Mouse (Mus musculus) right cerebral cortex, adult 18-20 months (tissue): ENCODE measurements around the gene Gm21312.
"Not testable (repeated sequence)": the region's sequence is repeated elsewhere in the genome, so short reads cannot be mapped to it uniquely, and the experiment has no call there.

Source experiments
- DNase-seq: peaks from one replicate; pipeline ENCODE4 v3.0.0; 2022; ENCODE audit warnings: mixed read lengths

Gene Gm21312

GRCm38 (mm10) chr10:104176724-104177123, at the start of gene Gm21312:
TSS of gene Gm21312 (plus strand) at chr10:104177024.
- not testable (repeated sequence) for DNase-seq

DNA sequence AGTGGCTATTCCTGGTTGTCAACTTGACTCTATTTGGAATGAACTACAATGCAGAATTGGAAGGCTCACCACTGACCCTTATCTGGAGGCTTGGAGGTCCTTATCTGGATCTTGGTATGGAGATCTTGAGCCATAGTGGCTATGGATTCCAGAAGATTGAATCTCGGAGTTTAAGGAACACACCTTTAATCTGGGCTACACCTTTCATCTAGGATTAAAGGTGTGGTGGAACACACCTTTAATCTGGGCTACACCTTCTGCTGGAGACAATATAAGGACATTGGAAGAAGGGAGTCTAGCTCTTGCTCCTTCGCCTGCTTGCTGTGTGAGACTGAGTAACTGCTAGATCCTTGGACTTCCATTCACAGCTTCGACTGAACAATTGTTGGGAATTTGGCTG, 34.1 kb upstream of the Gm21312 start, which contains the start of gene Gm21293:
TSS of gene Gm21293 (plus strand) at position 301 of the 400 bp plus-strand sequence.
- not testable (repeated sequence) for DNase-seq

- DNase-seq: not testable (repeated sequence)
Measured at GRCm38 (mm10) chr10:104151197-104151596, 25.6 kb upstream of the Gm21312 start, which contains the start of gene Gm6763. TSS of gene Gm6763 (plus strand) at chr10:104151497.

GRCm38 (mm10) chr10:104159706-104160105, 17.1 kb upstream of the Gm21312 start, which contains the start of gene Gm8764:
TSS of gene Gm8764 (plus strand) at chr10:104160006.
- not testable (repeated sequence) for DNase-seq

DNA sequence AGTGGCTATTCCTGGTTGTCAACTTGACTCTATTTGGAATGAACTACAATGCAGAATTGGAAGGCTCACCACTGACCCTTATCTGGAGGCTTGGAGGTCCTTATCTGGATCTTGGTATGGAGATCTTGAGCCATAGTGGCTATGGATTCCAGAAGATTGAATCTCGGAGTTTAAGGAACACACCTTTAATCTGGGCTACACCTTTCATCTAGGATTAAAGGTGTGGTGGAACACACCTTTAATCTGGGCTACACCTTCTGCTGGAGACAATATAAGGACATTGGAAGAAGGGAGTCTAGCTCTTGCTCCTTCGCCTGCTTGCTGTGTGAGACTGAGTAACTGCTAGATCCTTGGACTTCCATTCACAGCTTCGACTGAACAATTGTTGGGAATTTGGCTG, 8.6 kb upstream of the Gm21312 start, which contains the start of gene Gm21304:
TSS of gene Gm21304 (plus strand) at position 301 of the 400 bp plus-strand sequence.
- DNase-seq: not testable (repeated sequence)

GRCm38 (mm10) chr10:104185233-104185632, 8.4 kb downstream of the Gm21312 start, which contains the start of gene Gm20765:
TSS of gene Gm20765 (plus strand) at chr10:104185533.
- not testable (repeated sequence) for DNase-seq

DNA sequence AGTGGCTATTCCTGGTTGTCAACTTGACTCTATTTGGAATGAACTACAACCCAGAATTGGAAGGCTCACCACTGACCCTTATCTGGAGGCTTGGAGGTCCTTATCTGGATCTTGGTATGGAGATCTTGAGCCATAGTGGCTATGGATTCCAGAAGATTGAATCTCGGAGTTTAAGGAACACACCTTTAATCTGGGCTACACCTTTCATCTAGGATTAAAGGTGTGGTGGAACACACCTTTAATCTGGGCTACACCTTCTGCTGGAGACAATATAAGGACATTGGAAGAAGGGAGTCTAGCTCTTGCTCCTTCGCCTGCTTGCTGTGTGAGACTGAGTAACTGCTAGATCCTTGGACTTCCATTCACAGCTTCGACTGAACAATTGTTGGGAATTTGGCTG, 16.9 kb downstream of the Gm21312 start, which contains the start of gene Gm4340:
TSS of gene Gm4340 (plus strand) at position 301 of the 400 bp plus-strand sequence.
- DNase-seq: not testable (repeated sequence)

- no peak for DNase-seq
Measured at GRCm38 (mm10) chr10:104209655-104210054, 32.8 kb downstream of the Gm21312 start.

DNA sequence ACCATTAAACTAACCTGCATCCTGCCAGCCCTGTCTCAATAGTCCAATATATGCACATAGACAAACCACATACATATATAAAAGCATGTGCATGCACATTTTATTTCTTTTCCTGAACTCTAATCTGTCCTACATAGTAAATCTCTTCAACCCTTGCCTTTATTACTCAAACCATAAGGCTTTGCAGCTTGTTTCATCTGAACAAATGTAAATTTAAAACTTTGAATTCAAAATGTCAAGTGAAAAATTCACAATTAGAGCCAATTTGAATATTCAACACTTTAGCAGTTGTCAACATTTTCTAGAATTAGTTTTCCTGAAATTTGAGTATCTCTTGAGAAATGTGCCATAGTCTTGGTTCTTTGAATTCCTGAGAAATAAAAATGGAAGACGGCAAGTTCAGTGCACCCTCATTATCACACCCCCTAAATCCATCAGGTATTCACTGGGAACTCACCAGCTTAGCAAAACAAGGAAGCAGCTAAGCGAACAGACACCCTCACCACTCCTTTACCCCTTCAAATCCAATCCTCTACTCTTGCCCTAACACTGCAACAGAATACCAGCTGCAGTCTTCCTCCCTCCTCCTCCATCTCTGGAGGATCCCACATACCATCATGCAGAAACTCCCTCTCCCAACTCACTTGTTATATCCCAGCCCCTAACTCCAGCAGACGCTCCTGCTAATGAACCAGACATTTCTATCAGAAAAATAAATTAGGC, 33.6 kb downstream of the Gm21312 start:
- no peak for DNase-seq

DNA sequence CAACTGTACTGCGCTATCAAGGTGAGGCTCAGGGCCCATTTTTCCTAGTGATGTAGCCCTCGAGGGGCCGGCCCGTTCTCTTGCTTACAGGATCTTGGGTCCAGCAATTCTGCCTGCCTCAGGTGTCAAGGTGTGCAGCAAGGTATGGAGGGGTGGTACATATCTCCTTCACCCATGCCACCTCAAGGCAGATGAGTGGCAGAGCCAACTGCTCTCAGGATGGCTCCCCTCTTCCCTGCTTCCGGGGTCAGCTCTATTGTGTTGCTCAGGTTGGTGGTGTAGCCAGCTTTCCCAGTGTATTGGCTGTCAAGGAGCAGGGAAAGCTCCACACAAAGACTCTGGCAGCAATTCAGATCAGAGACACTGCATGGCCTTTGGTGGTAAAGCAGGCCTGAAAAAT, 37.7 kb downstream of the Gm21312 start:
- DNase-seq: no peak

GRCm38 (mm10) chr10:104220303-104221021, 43.6 kb downstream of the Gm21312 start:
- no peak for DNase-seq
